Mouse (Mus musculus): ENCODE measurements around the gene Isg20. TPM values are rescaled to one million over a fixed set of nuclear protein-coding genes. Genes with fewer than 3 reads are reported as not detected.

Isg20 gene
- 0.21 and 0.40 TPM in 2 replicates for polyA plus RNA-seq (2015; fragmentation: Nextera tagmentation; extraction: Ambion mirVana)

GRCm38 (mm10) chr7:78912974-78913474 is at the start of gene Isg20:
TSS of gene Isg20 (plus strand) at chr7:78913424.
- Histone ChIP-seq H3K9ac (replicated peaks) (no peak within 1 kb of the TSS), H3K4me3 (replicated peaks) (peak within 1 kb of the TSS; percentile 20), H3K4me1 (replicated peaks) (peaks cover 28% of the 10 kb centered on the region), H3K27me3 (0 out of 2 replicates have a peak, but pooled peaks cover 4% of the 10 kb centered on the region), H3K9me3 (no peaks in the 10 kb centered on the region), H3K4me2 (replicated peaks) (peak within 1 kb of the TSS; percentile 45), H3K36me3 (peaks cover 8% of the 10 kb centered on the region; the same call in 1 of the 2 replicates), H3K27ac (no peak within 1 kb of the TSS)
- 46% methylated on average over 5 of the region's 5 CpGs for WGBS
- peak; percentile 15; the same call in 1 of the 2 replicates for ATAC-seq

GRCm38 (mm10) chr7:78863796-78864445 is 49.3 kb upstream of the Isg20 start:
- H3K4me3 ChIP-seq (replicated peaks) = no peak overlapping the region
- H3K36me3 ChIP-seq = no peaks in the 10 kb centered on the region
- no peak overlapping the region for H3K27ac ChIP-seq
- H3K27me3 ChIP-seq = no peaks in the 10 kb centered on the region
- no peaks in the 10 kb centered on the region for H3K9me3 ChIP-seq
- 0 out of 2 replicates have a peak, but pooled peaks cover 6% of the 10 kb centered on the region for H3K4me1 ChIP-seq (replicated peaks)
- WGBS = 74% methylated on average over 7 of the region's 7 CpGs
- ATAC-seq = no peak
- no peak overlapping the region for H3K9ac ChIP-seq (replicated peaks)
- H3K4me2 ChIP-seq (replicated peaks) = no peak overlapping the region

- WGBS = 84% methylated on average over 4 of the region's 4 CpGs
- H3K27ac ChIP-seq = no peak overlapping the region
- H3K36me3 ChIP-seq = no peaks in the 10 kb centered on the region
- no peak overlapping the region for H3K9ac ChIP-seq (replicated peaks)
- no peak for ATAC-seq
- no peak overlapping the region for H3K4me2 ChIP-seq (replicated peaks)
- 0 out of 2 replicates have a peak, but pooled peaks cover 6% of the 10 kb centered on the region for H3K4me1 ChIP-seq (replicated peaks)
- H3K27me3 ChIP-seq = no peaks in the 10 kb centered on the region
- no peak overlapping the region for H3K4me3 ChIP-seq (replicated peaks)
- no peaks in the 10 kb centered on the region for H3K9me3 ChIP-seq
Measured at GRCm38 (mm10) chr7:78864446-78864802, 48.8 kb upstream of the Isg20 start.

DNA sequence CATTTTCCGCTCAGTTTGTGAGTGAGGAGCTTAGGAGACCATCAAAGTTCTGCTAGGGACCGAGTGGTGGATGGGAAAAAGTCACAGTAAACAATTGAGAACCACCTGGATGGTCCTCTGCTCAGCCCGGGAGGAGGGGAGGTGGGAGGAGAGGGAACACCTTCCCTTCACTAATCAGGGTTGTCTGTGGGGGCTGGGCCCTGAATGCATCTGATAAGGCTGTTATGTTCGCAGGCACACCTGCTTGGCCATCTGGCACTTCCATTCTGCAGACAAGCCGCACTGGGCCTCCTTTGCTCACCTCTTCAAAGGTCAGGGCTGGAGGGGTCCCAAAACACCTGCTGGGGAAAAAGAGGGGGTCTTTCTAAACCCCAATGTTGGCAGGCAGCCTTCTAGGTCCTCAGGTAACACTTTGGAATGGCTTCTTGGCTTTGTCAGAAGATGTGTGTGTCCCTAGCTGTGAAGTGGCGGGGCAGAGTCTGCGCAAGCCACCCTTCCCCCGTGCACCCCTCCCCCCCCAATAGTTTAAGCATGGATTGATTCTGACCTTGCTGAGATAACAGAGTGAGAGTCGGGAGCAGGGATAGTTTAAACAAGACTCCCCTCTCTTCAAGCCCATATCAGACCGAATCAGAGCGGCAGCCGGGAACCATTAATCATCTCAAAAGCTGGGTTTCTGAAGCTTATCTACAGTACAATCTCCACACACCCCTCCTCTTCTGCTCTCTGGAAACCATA is 47.8 kb upstream of the Isg20 start:
- Histone ChIP-seq H3K36me3 (no peaks in the 10 kb centered on the region), H3K4me3 (replicated peaks) (no peak overlapping the region), H3K27ac (no peak overlapping the region), H3K4me1 (replicated peaks) (0 out of 2 replicates have a peak, but pooled peaks cover 6% of the 10 kb centered on the region), H3K4me2 (replicated peaks) (no peak overlapping the region), H3K9me3 (no peaks in the 10 kb centered on the region), H3K9ac (replicated peaks) (no peak overlapping the region), H3K27me3 (no peaks in the 10 kb centered on the region)
- ATAC-seq = no peak
- 64% methylated on average over 12 of the region's 12 CpGs for WGBS

DNA sequence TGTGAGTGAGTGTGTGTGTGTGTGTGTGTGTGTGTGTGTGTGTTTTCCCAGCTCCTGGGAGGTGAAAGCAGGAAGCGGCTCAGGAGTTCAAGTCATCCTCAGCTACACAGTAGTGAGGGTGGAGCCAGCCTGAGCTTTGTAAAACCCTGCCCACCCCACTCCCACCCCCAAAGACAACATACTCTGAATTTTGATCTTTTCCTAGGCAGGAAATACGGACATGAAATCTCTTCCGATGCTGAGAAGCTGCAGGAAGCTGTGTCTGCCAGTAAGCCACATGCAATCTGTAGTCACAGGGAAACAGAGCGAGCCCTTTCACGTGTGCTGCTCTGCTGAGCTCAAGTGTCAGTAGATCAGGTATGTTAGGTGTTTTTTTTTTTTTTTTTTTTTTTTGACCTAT is 44.5 kb upstream of the Isg20 start:
- Histone ChIP-seq H3K4me1 (replicated peaks) (0 out of 2 replicates have a peak, but pooled peaks cover 6% of the 10 kb centered on the region), H3K4me2 (replicated peaks) (no peak overlapping the region), H3K9ac (replicated peaks) (no peak overlapping the region), H3K27ac (no peak overlapping the region), H3K36me3 (no peaks in the 10 kb centered on the region), H3K4me3 (replicated peaks) (no peak overlapping the region), H3K9me3 (no peaks in the 10 kb centered on the region), H3K27me3 (no peaks in the 10 kb centered on the region)
- ATAC-seq = no peak
- 85% methylated on average over 5 of the region's 5 CpGs for WGBS

- 81% methylated on average over 6 of the region's 6 CpGs for WGBS
- no peaks in the 10 kb centered on the region for H3K36me3 ChIP-seq
Measured at GRCm38 (mm10) chr7:78872366-78872765, 40.9 kb upstream of the Isg20 start.

GRCm38 (mm10) chr7:78872831-78873230 is 40.4 kb upstream of the Isg20 start:
- WGBS = 76% methylated on average over 5 of the region's 5 CpGs
- H3K4me1 ChIP-seq (replicated peaks) = no peaks in the 10 kb centered on the region
- no peaks in the 10 kb centered on the region for H3K36me3 ChIP-seq
- no peak overlapping the region for H3K4me3 ChIP-seq (replicated peaks)
- H3K9ac ChIP-seq (replicated peaks) = no peak overlapping the region
- H3K27me3 ChIP-seq = no peaks in the 10 kb centered on the region
- ATAC-seq = no peak
- no peak overlapping the region for H3K27ac ChIP-seq
- H3K4me2 ChIP-seq (replicated peaks) = no peak overlapping the region
- H3K9me3 ChIP-seq = no peaks in the 10 kb centered on the region

More at GRCm38 (mm10) chr7:78872366-78872765, 40.9 kb upstream of the Isg20 start:
- no peak overlapping the region for H3K27ac ChIP-seq
- H3K4me1 ChIP-seq (replicated peaks) = 0 out of 2 replicates have a peak, but pooled peaks cover under 1% of the 10 kb centered on the region
- no peak overlapping the region for H3K4me3 ChIP-seq (replicated peaks)
- no peak for ATAC-seq
- H3K9ac ChIP-seq (replicated peaks) = no peak overlapping the region
- no peak overlapping the region for H3K4me2 ChIP-seq (replicated peaks)
- no peaks in the 10 kb centered on the region for H3K9me3 ChIP-seq
- H3K27me3 ChIP-seq = no peaks in the 10 kb centered on the region

- Histone ChIP-seq H3K4me3 (replicated peaks) (peak overlapping the region; percentile 73), H3K27ac (peak overlapping the region; percentile 92), H3K4me2 (replicated peaks) (peak overlapping the region; percentile 77), H3K4me1 (replicated peaks) (peaks cover 46% of the 10 kb centered on the region), H3K9ac (replicated peaks) (peak overlapping the region; percentile 87), H3K9me3 (no peaks in the 10 kb centered on the region), H3K27me3 (no peaks in the 10 kb centered on the region), H3K36me3 (no peaks in the 10 kb centered on the region)
- 4% methylated on average over 16 of the region's 16 CpGs for WGBS
- ATAC-seq = no peak
Measured at GRCm38 (mm10) chr7:78881607-78882468, 31.4 kb upstream of the Isg20 start.

DNA sequence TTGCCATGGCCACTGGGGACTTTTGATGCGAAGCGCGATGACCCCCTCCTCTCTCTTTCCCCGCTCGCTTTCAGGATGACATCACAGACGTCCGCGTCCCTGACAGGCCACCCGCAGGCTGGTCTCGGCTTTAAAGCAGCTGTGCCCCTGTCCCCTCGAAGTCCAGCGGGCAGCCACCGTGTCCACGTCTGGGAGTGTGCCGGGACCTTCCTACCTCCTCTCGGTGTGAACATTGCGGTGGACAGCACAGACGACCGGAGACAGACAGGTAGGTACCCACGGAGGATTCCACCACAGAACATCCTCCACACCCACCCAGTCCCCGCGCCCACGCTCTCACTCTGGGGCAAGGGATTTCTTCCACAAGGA is 30.8 kb upstream of the Isg20 start:
- peak overlapping the region; percentile 73 for H3K4me3 ChIP-seq (replicated peaks)
- H3K9me3 ChIP-seq = no peaks in the 10 kb centered on the region
- H3K4me2 ChIP-seq (replicated peaks) = peak overlapping the region; percentile 77
- no peaks in the 10 kb centered on the region for H3K36me3 ChIP-seq
- peaks cover 53% of the 10 kb centered on the region for H3K4me1 ChIP-seq (replicated peaks)
- H3K9ac ChIP-seq (replicated peaks) = peak overlapping the region; percentile 87
- no peaks in the 10 kb centered on the region for H3K27me3 ChIP-seq
- H3K27ac ChIP-seq = peak overlapping the region; percentile 92
- WGBS = under 1% methylated on average over 22 of the region's 23 CpGs
- ATAC-seq = peak; percentile 77

DNA sequence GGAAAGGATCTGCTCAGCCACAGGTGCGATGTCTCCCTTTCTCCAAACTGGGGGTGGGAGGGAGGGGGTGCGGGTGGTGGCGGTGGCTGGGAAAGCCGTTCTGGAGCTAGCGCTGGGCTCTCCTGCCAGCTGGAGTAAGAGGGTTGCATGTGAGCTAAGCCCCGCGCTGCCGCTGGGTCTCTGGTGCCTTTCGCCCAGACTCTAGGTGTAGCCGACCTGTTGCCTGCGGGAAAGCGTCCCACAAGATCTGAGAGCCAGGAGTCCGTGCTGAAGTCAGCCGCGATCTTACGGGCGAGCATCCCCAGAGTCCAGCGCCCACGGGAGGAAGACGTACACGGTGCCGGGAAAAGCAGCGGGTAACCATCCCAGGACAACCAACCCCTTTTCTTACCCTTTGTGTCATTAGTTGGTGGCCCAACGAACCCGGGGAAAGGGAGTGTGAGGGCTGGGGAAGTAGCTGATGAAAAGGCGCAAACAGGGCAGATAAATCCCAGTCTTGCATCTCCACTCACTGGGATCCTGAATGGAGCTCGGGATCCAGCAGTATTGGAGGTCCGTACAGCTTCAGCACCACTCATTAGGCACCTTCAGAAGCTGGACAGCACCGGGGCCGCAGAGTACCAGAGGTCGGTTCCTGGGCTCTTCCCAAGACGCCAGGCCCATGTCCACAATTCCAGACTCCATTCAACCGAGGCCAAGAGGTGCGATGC is 30.1 kb upstream of the Isg20 start:
- H3K9me3 ChIP-seq = no peaks in the 10 kb centered on the region
- H3K27me3 ChIP-seq = no peaks in the 10 kb centered on the region
- H3K4me1 ChIP-seq (replicated peaks) = peaks cover 60% of the 10 kb centered on the region
- WGBS = under 1% methylated on average over 34 of the region's 34 CpGs
- no peaks in the 10 kb centered on the region for H3K36me3 ChIP-seq
- peak overlapping the region; percentile 73 for H3K4me3 ChIP-seq (replicated peaks)
- no peak for ATAC-seq
- H3K9ac ChIP-seq (replicated peaks) = peak overlapping the region; percentile 87
- H3K4me2 ChIP-seq (replicated peaks) = peak overlapping the region; percentile 77
- H3K27ac ChIP-seq = peak overlapping the region; percentile 92

DNA sequence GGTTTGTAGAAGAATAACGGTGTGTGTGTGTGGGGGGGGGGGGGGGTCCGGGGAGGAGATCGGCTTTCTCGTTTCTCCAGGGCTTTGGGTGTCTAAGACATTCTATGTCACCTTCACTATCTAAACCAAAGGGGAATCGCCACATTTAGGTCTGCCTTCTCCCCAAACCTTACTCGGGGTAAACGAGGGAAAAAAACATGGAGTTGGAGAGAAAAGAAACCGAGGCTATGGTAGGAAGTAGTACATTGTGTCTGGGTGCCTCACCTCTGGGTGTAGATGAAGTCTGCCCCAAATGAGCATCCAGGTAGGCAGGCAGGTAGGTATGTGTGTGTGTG is 29.5 kb upstream of the Isg20 start:
- Histone ChIP-seq H3K9me3 (no peaks in the 10 kb centered on the region), H3K4me1 (replicated peaks) (peaks cover 65% of the 10 kb centered on the region), H3K9ac (replicated peaks) (peak overlapping the region; percentile 87), H3K4me2 (replicated peaks) (peak overlapping the region; percentile 77), H3K36me3 (peaks cover 2% of the 10 kb centered on the region; the same call in 1 of the 2 replicates), H3K27me3 (no peaks in the 10 kb centered on the region), H3K4me3 (replicated peaks) (peak overlapping the region; percentile 73), H3K27ac (peak overlapping the region; percentile 92)
- no peak for ATAC-seq
- WGBS = 4% methylated on average over 8 of the region's 8 CpGs

Measured in midbrain, embryonic 13.5 days (tissue).